Mouse (Mus musculus) regulatory T cell (primary cell): Measurements from ENCODE around the gene Defb28.

Experiments
- in situ Hi-C: fragments of 300-600 bp; cut with MboI, MseI; formaldehyde crosslinking; loops from one replicate; pipeline ENCODE4 v1.15.1; 2025; ENCODE audit warnings: high pct_unique_total_duplicates

Gene Defb28

DNA sequence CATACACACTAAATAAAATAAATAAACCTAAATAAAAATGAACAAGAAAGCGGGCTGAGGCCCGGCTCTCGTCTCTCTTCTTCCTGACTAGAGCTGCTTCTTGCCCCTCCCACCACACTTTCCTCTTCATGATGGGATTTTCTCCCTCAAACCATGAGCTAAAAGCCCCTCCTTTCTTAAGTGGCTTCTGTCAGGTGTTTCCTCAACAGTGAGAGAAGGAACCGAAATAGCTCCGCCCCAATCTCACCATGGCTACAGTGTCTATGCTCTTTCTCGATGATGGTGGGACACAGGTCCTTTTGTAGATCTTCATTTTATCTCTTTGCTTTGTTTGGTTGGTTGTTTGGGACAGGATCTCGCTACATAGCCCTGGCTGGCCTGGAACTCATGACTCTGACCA lies 38.6 kb downstream of the Defb28 start:
- in situ Hi-C loops = no loop called here

DNA sequence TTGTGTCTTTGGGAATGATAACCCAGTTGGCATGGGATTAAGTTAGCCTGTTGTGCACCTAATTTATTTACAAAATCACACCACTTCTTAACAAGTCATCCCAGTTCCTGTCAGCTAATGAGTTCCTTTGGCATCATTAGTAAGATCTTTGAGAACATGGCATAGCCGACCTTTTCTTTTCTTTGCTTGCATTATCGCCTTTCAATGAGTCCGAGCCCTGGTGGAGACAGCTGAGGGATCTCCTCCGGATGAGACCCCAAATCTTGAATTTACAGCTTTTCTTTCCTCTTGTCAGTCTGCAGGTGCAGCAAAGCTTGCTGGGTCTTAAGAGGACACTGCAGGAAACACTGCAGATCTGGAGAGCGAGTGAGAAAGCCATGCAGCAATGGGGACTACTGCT lies 51.0 kb downstream of the Defb28 start, which contains the start of gene Gm17416:
Gm17416 (plus strand) TSS at position 301 of the 400 bp plus-strand sequence.
- in situ Hi-C loops = no loop called here

DNA sequence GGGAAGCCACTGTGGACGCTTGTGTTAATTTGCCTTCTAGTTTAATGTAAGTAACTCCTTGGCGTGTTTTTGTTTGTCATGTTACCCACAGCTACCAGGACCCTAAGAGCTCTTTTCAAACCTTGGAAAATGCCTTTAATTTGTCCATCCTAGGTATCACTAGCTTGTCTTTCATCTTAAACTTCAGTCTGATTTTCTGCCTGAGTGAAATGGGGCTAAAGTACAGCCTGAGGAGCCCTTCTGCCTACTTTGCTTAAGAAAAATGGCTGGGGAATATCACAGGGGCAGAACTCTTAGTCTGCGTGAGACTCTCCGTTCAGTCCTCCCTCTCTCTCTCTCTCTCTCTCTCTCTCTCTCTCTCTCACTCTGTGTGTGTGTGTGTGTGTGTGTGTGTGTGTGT lies 51.8 kb downstream of the Defb28 start:
- in situ Hi-C loops = no loop called here

DNA sequence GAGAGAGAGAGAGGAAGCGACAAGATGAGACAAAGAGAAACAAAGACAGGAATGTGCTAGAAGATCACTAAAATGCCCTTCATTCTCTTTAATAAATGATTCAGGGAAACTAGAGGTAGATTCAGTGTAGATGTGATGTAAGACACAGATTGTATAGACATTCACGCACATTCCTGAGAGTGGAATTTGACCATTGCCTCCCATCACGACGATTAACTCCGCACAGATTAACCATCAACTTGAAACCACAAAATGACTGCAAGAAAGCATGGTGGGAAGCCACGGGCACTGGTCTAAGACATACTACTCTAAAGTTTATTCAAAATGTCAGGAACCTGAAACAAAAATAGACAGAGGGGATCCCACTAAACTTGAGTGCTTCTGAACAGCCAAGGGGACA lies 52.3 kb downstream of the Defb28 start:
- in situ Hi-C loops = no loop called here
